Mouse (Mus musculus) subcutaneous adipose tissue, adult 2 months (tissue): Measurements from ENCODE around the gene Tns1. TPM values are rescaled to one million over a fixed set of nuclear protein-coding genes. Genes with fewer than 3 reads are reported as not detected.

Experiments used
- polyA plus RNA-seq: library from polyadenylated mRNA; depleted of rRNA; stranded (reverse); fragments of >200 nt; gene quantifications from 2 replicates; pipeline ENCODE4 v1.2.3, GENCODE M21; 2012; ENCODE audit warnings: low replicate concordance; rRNA removed

Tns1 gene
- 238 and 411 TPM in 2 replicates for polyA plus RNA-seq

GRCm38 (mm10) chr1:74124021-74124981, at the start of gene Tns1:
Gene Tns1, minus strand, starts transcription at chr1:74124449.

GRCm38 (mm10) chr1:74153461-74154184, 29.4 kb upstream of the Tns1 start, which contains the start of gene Cxcr2:
Gene Cxcr2, plus strand, starts transcription at chr1:74153989.

GRCm38 (mm10) chr1:74124991-74125552, 823 bp upstream of the Tns1 start, which contains the start of gene Rufy4:
Gene Rufy4, plus strand, starts transcription at chr1:74125541.

Other genes starting within 250 kb of the Tns1 start
- gene Rufy4, start 1.1 kb upstream of the Tns1 start, polyA plus RNA-seq, result 0.99 and 4.1 TPM in 2 replicates
- gene Cxcr2, start 29.5 kb upstream of the Tns1 start, polyA plus RNA-seq, result 0.23 and 2.8 TPM in 2 replicates
- not detected in 2 replicates for gene Cxcr1, start 70.2 kb upstream of the Tns1 start, polyA plus RNA-seq
- gene Arpc2, start 111.6 kb upstream of the Tns1 start, polyA plus RNA-seq, result 130 and 154 TPM in 2 replicates
- gene Gpbar1, start 154.1 kb upstream of the Tns1 start, polyA plus RNA-seq, result 0.29 and 1.5 TPM in 2 replicates
- gene Aamp, start 160.3 kb upstream of the Tns1 start, polyA plus RNA-seq, result 174 and 184 TPM in 2 replicates
- 64.7 and 99.9 TPM in 2 replicates for gene Pnkd, start 160.5 kb upstream of the Tns1 start, polyA plus RNA-seq
- gene Tmbim1, start 181.2 kb upstream of the Tns1 start, polyA plus RNA-seq, result 198 and 343 TPM in 2 replicates
- 2.1 and 2.8 TPM in 2 replicates for gene Catip, start 237.7 kb upstream of the Tns1 start, polyA plus RNA-seq